ENCODE assay signal across 18 mouse cellular contexts in the genomic region with DNA sequence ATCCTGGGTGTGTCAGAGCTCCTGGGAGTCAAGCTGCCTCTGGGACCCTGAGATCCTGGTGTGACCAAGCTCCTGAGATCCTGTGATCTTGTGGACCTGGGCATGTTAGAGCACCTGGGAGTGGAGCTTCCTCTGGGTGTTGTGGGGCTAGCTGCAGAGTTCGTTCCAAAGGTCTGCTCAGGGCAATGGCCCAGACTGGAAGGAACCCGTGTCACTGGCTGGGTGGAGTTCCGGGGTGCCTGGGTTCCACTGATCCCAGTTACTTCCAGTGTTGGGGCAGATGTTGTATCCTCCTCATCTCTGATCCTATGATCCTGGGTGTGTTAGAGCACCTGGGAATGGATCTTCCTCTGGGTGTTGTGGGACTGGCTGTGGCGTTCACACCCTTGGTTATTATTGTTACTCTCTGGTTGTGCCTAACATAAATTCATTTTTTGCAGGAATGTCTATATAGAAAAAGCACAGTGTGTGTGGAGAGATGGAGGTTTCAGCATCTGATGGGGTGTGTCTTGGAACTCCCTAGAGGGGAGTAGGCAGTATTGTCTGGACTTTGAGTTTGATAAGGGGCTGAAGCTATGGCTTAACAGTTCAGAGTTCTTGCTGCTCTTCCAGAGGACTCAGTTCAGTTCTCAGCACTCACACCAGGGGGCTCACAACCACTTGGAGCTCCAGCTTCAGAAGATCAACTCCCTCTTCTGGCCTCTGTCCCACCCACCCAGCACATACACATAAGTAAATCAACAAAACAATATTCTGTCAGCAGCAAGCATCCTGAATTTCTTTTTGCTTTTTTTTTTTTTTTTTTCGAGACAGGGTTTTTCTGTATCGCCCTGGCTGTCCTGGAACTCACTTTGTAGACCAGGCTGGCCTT. TPM values are rescaled to one million over a fixed set of nuclear protein-coding genes. Genes with fewer than 3 reads are reported as not detected.
DNase-seq lines count a peak whose midpoint lies in the region; ATAC-seq and TF ChIP-seq lines count a peak whose summit lies in the region.
"Had no signal": no experiment of that assay in that cellular context is flagged by ENCODE, and none has a peak within 500 bp of the region (broad histone marks: within the 10 kb centered on the region; RNA-seq: fewer than 3 reads in every experiment).

No protein-coding gene starts in this region.

- DNase-seq in layer of hippocampus, adult 2 months (ENCODE audit: low spot score in 2 of 2), result no peak
- no peak for DNase-seq in layer of hippocampus, postnatal 10 days (ENCODE audit: low spot score in 2 of 2)
- peak; percentile 27 for DNase-seq in CH12.LX (ENCODE audit: extremely low read depth)
- DNase-seq in ZHBTc4 (ENCODE audit: low read depth, low spot score), result peak; percentile 64
- no peak for DNase-seq in retina, postnatal 1 day
- DNase-seq in cerebellum, postnatal 14 days, result no peak
- DNase-seq: adrenal gland, adult 8-10 months; cerebellum, postnatal 10 days; embryo, embryonic 11 days; kidney, postnatal 4 days; lung, postnatal 10 days had no signal

- peak; percentile 30 for TF ChIP-seq RAD21 in CH12.LX (IDR thresholded peaks at IDR 0.05; ENCODE audit: low read depth, low read length)

- in situ Hi-C loops in CH12.LX (cut with MboI; ENCODE audit: low pct_ligation_motif_present, low pct_unique_long_range_greater_than_20kb, low sequenced_read_pairs), result no loop called here

- peak; percentile 13; the same call in 1 of the 2 replicates for TF ChIP-seq CTCF in layer of hippocampus, adult 2 months (conservative IDR thresholded peaks at IDR 0.05)
- TF ChIP-seq CTCF in CH12.LX (conservative IDR thresholded peaks at IDR 0.05 in 1 of 2, IDR thresholded peaks at IDR 0.05 in 1 of 2; ENCODE audit: low read depth in 2 of 2, low read length in 2 of 2), result peak in 1 of 2 experiments; percentile 75; a peak in 2 of 4 replicates

- no peak overlapping the region for H3K27ac ChIP-seq in layer of hippocampus, adult 2 months
- no peak overlapping the region for H3K27ac ChIP-seq in CH12.LX (ENCODE audit: insufficient read depth, low read depth)
- no peak overlapping the region for H3K27ac ChIP-seq in stomach, embryonic 16.5 days (ENCODE audit: low read length)
- H3K27ac ChIP-seq: hindbrain, embryonic 10.5 days; limb, embryonic 13.5 days; midbrain, embryonic 13.5 days; neural tube, embryonic 12.5 days had no signal

- 83% methylated on average over 6 of the region's 6 CpGs for WGBS in stomach, embryonic 16.5 days

- peaks cover 0 to 10% of the 10 kb centered on the region in 2 experiments; a peak in 2 of 4 replicates for H3K4me1 ChIP-seq in CH12.LX (ENCODE audit: control insufficient read depth in 1 of 2, insufficient read depth in 2 of 2)
- H3K4me1 ChIP-seq in stomach, embryonic 16.5 days (ENCODE audit: control insufficient read depth, insufficient read depth, low read length), result peaks cover 8% of the 10 kb centered on the region; the same call in 1 of the 2 replicates
- H3K4me1 ChIP-seq: midbrain, embryonic 13.5 days had no signal

- no peak overlapping the region for H3K4me2 ChIP-seq in CH12.LX (ENCODE audit: insufficient read depth, low read depth, poor library complexity, severe bottlenecking)
- H3K4me2 ChIP-seq in stomach, embryonic 16.5 days (ENCODE audit: low read depth, low read length), result no peak overlapping the region
- H3K4me2 ChIP-seq: limb, embryonic 13.5 days; midbrain, embryonic 13.5 days; neural tube, embryonic 12.5 days had no signal

- TF ChIP-seq POLR2A in CH12.LX (IDR thresholded peaks at IDR 0.05; ENCODE audit: low read depth, low read length), result no peak

- dilution Hi-C loops in CH12.LX (cut with MboI; ENCODE audit: extremely low pct_ligation_motif_present, extremely low pct_unique_long_range_greater_than_20kb, low sequenced_read_pairs), result no loop called here

- no peak overlapping the region for H3K4me3 ChIP-seq in layer of hippocampus, adult 2 months
- H3K4me3 ChIP-seq in CH12.LX (replicated peaks in 1 of 3; ENCODE audit: low read depth in 2 of 3, low read length in 2 of 3, poor library complexity in 1 of 3), result no peak overlapping the region
- H3K4me3 ChIP-seq in stomach, embryonic 16.5 days (replicated peaks; ENCODE audit: low read length), result no peak overlapping the region
- H3K4me3 ChIP-seq: hindbrain, embryonic 10.5 days; limb, embryonic 13.5 days; midbrain, embryonic 13.5 days; neural tube, embryonic 12.5 days had no signal

- H3K9me3 ChIP-seq in CH12.LX (replicated peaks; ENCODE audit: low read length), result peaks cover 6% of the 10 kb centered on the region
- no peaks in the 10 kb centered on the region for H3K9me3 ChIP-seq in stomach, embryonic 16.5 days (replicated peaks; ENCODE audit: control insufficient read depth, low read length)
- H3K9me3 ChIP-seq: limb, embryonic 13.5 days; midbrain, embryonic 13.5 days; neural tube, embryonic 12.5 days had no signal

- no peaks in the 10 kb centered on the region for H3K36me3 ChIP-seq in CH12.LX (replicated peaks in 1 of 2; ENCODE audit: control insufficient read depth in 1 of 2, insufficient read depth in 1 of 2, low read length in 1 of 2)
- no peaks in the 10 kb centered on the region; the same call in 1 of the 2 replicates for H3K36me3 ChIP-seq in stomach, embryonic 16.5 days (ENCODE audit: control insufficient read depth, insufficient read depth, low read length)
- H3K36me3 ChIP-seq: hindbrain, embryonic 10.5 days; limb, embryonic 13.5 days; midbrain, embryonic 13.5 days; neural tube, embryonic 12.5 days had no signal

- 0 out of 2 replicates have a peak, but pooled peaks have one; percentile 50 for ATAC-seq in stomach, embryonic 16.5 days (ENCODE audit: insufficient read depth, low FRiP score)
- ATAC-seq: midbrain, embryonic 13.5 days had no signal

- no peak for TF ChIP-seq EP300 in CH12.LX (IDR thresholded peaks at IDR 0.05; ENCODE audit: low read length)

- no peak overlapping the region for H3K9ac ChIP-seq in CH12.LX (ENCODE audit: insufficient read depth, low read depth)
- H3K9ac ChIP-seq in stomach, embryonic 16.5 days (ENCODE audit: low read length), result no peak overlapping the region
- H3K9ac ChIP-seq: limb, embryonic 13.5 days; midbrain, embryonic 13.5 days; neural tube, embryonic 12.5 days had no signal

- H3K27me3 ChIP-seq in CH12.LX (replicated peaks), result peaks cover 8% of the 10 kb centered on the region
- no peaks in the 10 kb centered on the region for H3K27me3 ChIP-seq in stomach, embryonic 16.5 days (ENCODE audit: control insufficient read depth, insufficient read depth, low read length)
- H3K27me3 ChIP-seq: limb, embryonic 13.5 days; midbrain, embryonic 13.5 days; neural tube, embryonic 12.5 days had no signal

- H3K79me2 ChIP-seq in CH12.LX (replicated peaks; ENCODE audit: control insufficient read depth, extremely low read depth, insufficient read depth, poor library complexity, severe bottlenecking), result no peaks in the 10 kb centered on the region

TF ChIP-seq in CH12.LX, 34 proteins besides CTCF, POLR2A, EP300 and RAD21:
- TF ChIP-seq HCFC1 (IDR thresholded peaks at IDR 0.05; ENCODE audit: low read depth, low read length), result no peak
- TF ChIP-seq SMC3 (IDR thresholded peaks at IDR 0.05; ENCODE audit: low read depth, low read length), result peak; percentile 73

RNA-seq across cellular contexts. Expression of a gene that starts 23.8 kb away (rescaled TPM):
- total RNA-seq in layer of hippocampus, adult 2 months (2021), result 100 to 1,000 TPM; 560 to 619 TPM
- total RNA-seq in layer of hippocampus, postnatal 10 days (2021), result 100 to 1,000 TPM; 543 to 588 TPM
- 1.8 and 3.9 TPM in 2 replicates for total RNA-seq in CH12.LX (2012; rRNA removed)
- 0.20 and 0.63 TPM in 2 replicates for total RNA-seq in CH12.LX (2014; rRNA removed)
- 0.35 and 0.56 TPM in 2 replicates for polyA plus RNA-seq in CH12.LX (2012; ENCODE audit: insufficient read length, low read depth)
- 26.8 and 37.7 TPM in 2 replicates for polyA plus RNA-seq in stomach, embryonic 16.5 days (2015; fragmentation: Nextera tagmentation; extraction: Ambion mirVana)

RNA-seq across cellular contexts. Expression of a gene that starts 27.3 kb away (rescaled TPM):
- 100 to 1,000 TPM; 207 to 223 TPM for total RNA-seq in layer of hippocampus, adult 2 months (2021)
- 10 to 100 TPM; 84.8 to 98.2 TPM for total RNA-seq in layer of hippocampus, postnatal 10 days (2021)
- total RNA-seq in CH12.LX (2012; rRNA removed) (0.71 and 1.4 TPM in 2 replicates), CH12.LX (2014; rRNA removed) (not detected in 2 replicates)
- polyA plus RNA-seq in CH12.LX (2012; ENCODE audit: insufficient read length, low read depth), result 0.46 TPM in 1 of 2 replicates, not detected in the other
- polyA plus RNA-seq in stomach, embryonic 16.5 days (2015; fragmentation: Nextera tagmentation; extraction: Ambion mirVana), result 3.1 and 4.2 TPM in 2 replicates

RNA-seq across cellular contexts. Expression of a gene that starts 31.3 kb away (rescaled TPM):
- 1 to 10 TPM; 1.0 to 1.4 TPM for total RNA-seq in layer of hippocampus, adult 2 months (2021)
- total RNA-seq in layer of hippocampus, postnatal 10 days (2021), result 1 to 10 TPM; 4.9 to 5.4 TPM
- total RNA-seq in CH12.LX (2012; rRNA removed), result not detected in 2 replicates
- total RNA-seq in CH12.LX (2014; rRNA removed), result not detected in 2 replicates
- polyA plus RNA-seq in CH12.LX (2012; ENCODE audit: insufficient read length, low read depth), result not detected in 2 replicates
- 0.68 and 0.74 TPM in 2 replicates for polyA plus RNA-seq in stomach, embryonic 16.5 days (2015; fragmentation: Nextera tagmentation; extraction: Ambion mirVana)
- total RNA-seq: adrenal gland, adult 8-10 months; gastrocnemius, adult 8-10 months; granulocyte monocyte progenitor cell, adult 5-6 weeks had no signal

Comparison
In these comparisons a context has a peak if more than half of its experiments do, and no peak if none do; other contexts are left out.
1. DNase-seq: peak in CH12.LX (single experiment) and ZHBTc4 (single experiment); none in layer of hippocampus, adult 2 months (0 of 2), layer of hippocampus, postnatal 10 days (0 of 2), retina, postnatal 1 day (single experiment) and cerebellum, postnatal 14 days (0 of 2).
2. RNA of a gene that starts 23.8 kb away (total RNA-seq): 560 to 619 TPM in layer of hippocampus, adult 2 months and 543 to 588 TPM in layer of hippocampus, postnatal 10 days; 0.20 to 3.9 TPM in CH12.LX; every median in the first group is over 100 times any median in the second.
3. RNA of a gene that starts 27.3 kb away (total RNA-seq): 207 to 223 TPM in layer of hippocampus, adult 2 months and 84.8 to 98.2 TPM in layer of hippocampus, postnatal 10 days; 0.71 to 1.4 TPM in CH12.LX; every median in the first group is over 10 times any median in the second.